Mouse (Mus musculus) lung, adult 2 months (tissue): Measurements from ENCODE around the gene Stpg1.

Experiments used
- CTCF ChIP-seq: fragments of 200-500 bp; IDR thresholded peaks from 2 replicates; pipeline ENCODE4 v1.5.1; 2011; ENCODE audit warnings: mild to moderate bottlenecking, low read length, control low read depth; ENCODE audit not compliant: insufficient read depth
- POLR2A ChIP-seq: fragments of 200-500 bp; IDR thresholded peaks from 2 replicates; pipeline ENCODE4 v1.6.1; 2011; ENCODE audit warnings: low read depth, mild to moderate bottlenecking, control low read depth, low read length, borderline replicate concordance; ENCODE audit errors: extremely low read depth

DNA sequence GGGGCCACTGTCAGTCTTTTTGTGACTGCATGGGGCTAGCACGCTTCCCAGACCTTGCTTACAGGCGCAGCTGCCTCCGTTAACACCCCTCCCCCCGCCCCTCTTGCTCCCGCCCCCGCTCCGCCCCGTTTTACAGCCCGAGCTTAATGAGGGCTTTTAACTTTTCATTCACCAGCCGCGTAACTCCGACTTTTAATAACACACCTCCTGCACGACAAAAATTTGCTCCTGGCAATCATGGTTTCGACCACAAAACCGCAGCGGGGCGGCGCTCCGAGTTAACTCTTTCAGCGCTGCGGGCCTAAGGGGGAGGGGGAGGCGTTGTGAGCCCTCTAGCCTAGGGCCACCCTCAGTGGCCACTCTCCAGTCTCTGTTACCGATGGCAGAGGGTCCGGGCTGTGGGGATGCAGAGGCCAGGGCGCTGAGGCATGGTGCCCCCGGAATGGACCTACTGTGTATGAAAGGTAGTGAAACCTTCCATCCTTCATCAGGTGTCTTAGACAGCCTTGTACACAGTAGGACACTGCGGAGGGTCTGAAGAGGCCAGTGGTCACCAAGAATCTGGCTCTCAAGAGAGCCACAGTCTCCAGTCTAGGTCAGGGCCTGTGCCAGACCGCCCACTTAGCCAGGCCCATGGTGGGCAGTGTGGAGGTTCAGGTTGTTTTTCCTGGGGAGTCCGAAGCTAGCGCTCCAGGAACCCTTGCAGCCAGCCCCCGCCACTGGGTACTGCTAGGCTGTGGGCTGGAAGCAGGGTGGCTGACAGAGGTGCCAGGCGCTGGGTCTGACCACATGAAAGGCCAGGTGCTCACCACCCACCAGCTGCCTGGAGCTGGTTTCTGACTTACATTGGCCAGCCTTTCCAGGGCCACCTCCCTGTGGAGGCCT lies 75.8 kb downstream of the Stpg1 start:
- TF ChIP-seq POLR2A (no peak), CTCF (no peak)
